Mouse (Mus musculus) cerebellum, postnatal 10 days (tissue): ENCODE measurements around the gene Pfkm.

Experiments used
- DNase-seq, 2 experiments: peaks; one replicate each; pipeline ENCODE4 v3.0.0; 2021; ENCODE audit warnings: mixed read lengths in 2 of 2

The Pfkm gene

GRCm38 (mm10) chr15:98177320-98177719, 84.9 kb downstream of the Pfkm start:
- no peak for DNase-seq

GRCm38 (mm10) chr15:98180567-98181131, 88.3 kb downstream of the Pfkm start:
- peak; percentile 17 to 39 for DNase-seq

DNA sequence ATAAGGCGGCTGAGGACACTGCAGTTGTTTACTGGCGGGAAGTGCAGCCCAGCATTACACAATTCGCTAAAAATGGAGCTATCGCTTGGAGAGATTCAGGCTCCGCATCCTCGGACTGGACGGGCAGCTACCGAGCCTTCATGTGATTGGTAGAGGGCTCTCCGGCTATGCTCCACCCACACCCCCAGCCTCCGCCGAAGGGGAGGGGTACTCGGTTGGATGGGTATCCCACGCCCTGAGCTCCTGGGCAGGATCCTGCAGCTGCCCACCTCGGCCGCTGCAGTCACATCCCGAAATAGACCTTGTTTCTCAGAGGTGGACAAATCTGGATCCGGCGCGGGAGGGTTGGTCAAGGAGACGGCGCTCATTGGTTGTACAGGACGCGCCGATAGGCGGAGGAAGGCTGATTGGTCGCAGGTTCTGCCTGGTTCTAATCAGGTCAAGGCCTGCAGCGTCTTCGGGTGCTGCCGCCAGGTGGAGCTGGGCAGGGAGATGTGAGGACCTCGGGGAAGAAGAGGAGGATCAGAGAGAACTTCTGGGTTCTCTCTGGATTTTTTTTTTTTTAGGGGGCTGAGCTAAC, 88.8 kb downstream of the Pfkm start:
- DNase-seq = peak; percentile 97
